27 mouse cellular contexts compared by ENCODE assay signal in genomic region chr10:119495317-119495716, GRCm38 (mm10). TPM values are rescaled to one million over a fixed set of nuclear protein-coding genes. Genes with fewer than 3 reads are reported as not detected.
"Had no signal": no experiment of that assay in that cellular context is flagged by ENCODE, and none has a peak within 500 bp of the region (broad histone marks: within the 10 kb centered on the region; RNA-seq: fewer than 3 reads in every experiment).

No protein-coding gene starts in this region.

- DNase-seq: forebrain, postnatal 0 days; gastrocnemius, postnatal 14 days; gastrocnemius, postnatal 36 days; heart, adult 18-20 months; heart, postnatal 10 days; heart, postnatal 36 days; kidney, adult 11 months; kidney, adult 2 months; kidney, adult 9 months; kidney, postnatal 14 days; kidney, postnatal 36 days; layer of hippocampus, adult 9-11 months; layer of hippocampus, postnatal 36 days; left cerebral cortex, postnatal 4 days had no signal

- H3K9ac ChIP-seq: forebrain, postnatal 0 days; heart, embryonic 12.5 days; hindbrain, embryonic 13.5 days; hindbrain, embryonic 15.5 days; kidney, embryonic 15.5 days; limb, embryonic 13.5 days; limb, embryonic 15.5 days had no signal

- H3K36me3 ChIP-seq: hindbrain, embryonic 15.5 days; kidney, embryonic 15.5 days; limb, embryonic 13.5 days; limb, embryonic 15.5 days had no signal

- H3K4me1 ChIP-seq: kidney, embryonic 15.5 days; limb, embryonic 15.5 days had no signal

- ATAC-seq: intestine, embryonic 16.5 days had no signal

- H3K27ac ChIP-seq: heart, embryonic 10.5 days; hindbrain, embryonic 13.5 days; hindbrain, embryonic 15.5 days; hindbrain, postnatal 0 days; kidney, embryonic 15.5 days; kidney, postnatal 0 days; limb, embryonic 13.5 days; limb, embryonic 15.5 days had no signal

- H3K4me3 ChIP-seq: heart, embryonic 10.5 days; heart, embryonic 12.5 days; hindbrain, embryonic 13.5 days; hindbrain, embryonic 15.5 days; kidney, embryonic 15.5 days; limb, embryonic 13.5 days; limb, embryonic 15.5 days had no signal

- H3K9me3 ChIP-seq: hindbrain, embryonic 13.5 days; hindbrain, embryonic 15.5 days; limb, embryonic 15.5 days had no signal

- H3K4me2 ChIP-seq: heart, embryonic 12.5 days; hindbrain, embryonic 13.5 days; hindbrain, embryonic 15.5 days; kidney, embryonic 15.5 days; limb, embryonic 13.5 days; limb, embryonic 15.5 days had no signal

- H3K27me3 ChIP-seq: heart, embryonic 12.5 days; hindbrain, embryonic 13.5 days; hindbrain, embryonic 15.5 days; kidney, embryonic 15.5 days; limb, embryonic 13.5 days; limb, embryonic 15.5 days had no signal

RNA-seq across cellular contexts. Expression of gene Grip1, which starts 41.7 kb away (rescaled TPM):
- total RNA-seq: gastrocnemius, adult 18-20 months; gastrocnemius, adult 8-10 months; gastrocnemius, postnatal 36 days; hematopoietic stem cell, adult 5-6 weeks had no signal
